Mouse (Mus musculus): Measurements from ENCODE around the gene Zfp1. TPM values are rescaled to one million over a fixed set of nuclear protein-coding genes. Genes with fewer than 3 reads are reported as not detected.

The Zfp1 gene
- polyA plus RNA-seq, 1 experiment from 2014 or later: 26.3 TPM

DNA sequence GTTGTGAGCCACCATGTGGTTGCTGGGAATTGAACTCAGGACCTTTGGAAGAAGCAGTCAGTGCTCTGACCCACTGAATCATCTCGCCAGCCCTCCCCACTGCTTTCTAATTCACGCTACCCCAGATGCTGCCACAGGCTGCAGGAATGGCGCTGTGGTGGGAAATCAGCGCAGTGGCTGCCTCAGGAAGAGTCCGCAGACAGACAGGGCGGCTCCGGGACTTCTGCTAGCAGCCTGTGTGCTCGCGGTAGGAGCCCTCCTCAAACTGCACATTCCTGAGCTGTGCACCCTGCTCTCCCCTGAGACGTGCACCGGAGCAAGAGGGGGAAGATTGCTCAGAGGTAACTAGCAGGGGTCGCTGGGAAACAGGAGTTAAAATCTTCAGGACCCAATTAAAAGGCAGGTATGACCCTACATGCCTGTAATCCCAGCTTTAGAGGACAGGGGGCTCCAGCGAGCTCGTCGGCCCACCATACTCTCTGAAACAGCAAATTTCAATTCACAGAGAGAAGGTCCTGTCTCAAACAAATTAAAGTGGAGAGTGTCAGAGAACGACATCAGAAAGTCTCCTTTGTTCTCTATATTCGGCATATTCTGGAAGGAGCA, 37.3 kb downstream of the Zfp1 start:
- H3K36me3 ChIP-seq: no peaks in the 10 kb centered on the region
- no peak for ATAC-seq (ENCODE audit: insufficient number of reproducible peaks, insufficient read depth, low FRiP score, low TSS enrichment)
- 39% methylated on average over 17 of the region's 17 CpGs for WGBS

DNA sequence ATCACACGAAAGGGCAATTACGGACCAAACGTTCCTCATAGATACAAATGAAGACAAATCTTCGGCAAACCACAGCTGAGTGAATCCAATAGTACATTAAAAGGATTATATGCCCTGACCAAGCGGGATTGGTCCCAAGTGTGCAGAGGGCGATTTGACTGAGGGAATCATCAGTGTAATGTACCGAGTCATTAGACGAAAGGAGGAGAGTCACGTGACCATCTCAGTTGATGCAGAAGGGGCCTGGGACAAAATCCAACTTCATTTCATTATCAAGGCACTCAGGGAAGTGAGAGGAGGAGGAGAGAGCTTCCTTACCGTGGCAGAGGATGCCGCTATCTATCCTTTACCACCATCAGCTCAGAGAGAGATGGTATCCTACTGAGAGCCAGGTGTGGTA, 38.0 kb downstream of the Zfp1 start:
- Histone ChIP-seq H3K27ac (no peak overlapping the region), H3K4me1 (no peaks in the 10 kb centered on the region), H3K4me3 (no peak overlapping the region), H3K36me3 (no peaks in the 10 kb centered on the region), H3K27me3 (no peaks in the 10 kb centered on the region), H3K4me2 (replicated peaks) (no peak overlapping the region), H3K9ac (no peak overlapping the region), H3K9me3 (no peaks in the 10 kb centered on the region)
- 77% methylated on average over 11 of the region's 11 CpGs for WGBS
- ATAC-seq (ENCODE audit: insufficient number of reproducible peaks, insufficient read depth, low FRiP score, low TSS enrichment): no peak

More for the DNA sequence above, 37.3 kb downstream of the Zfp1 start:
- Histone ChIP-seq H3K27me3 (no peaks in the 10 kb centered on the region), H3K27ac (no peak overlapping the region), H3K4me1 (no peaks in the 10 kb centered on the region), H3K9me3 (no peaks in the 10 kb centered on the region), H3K4me3 (no peak overlapping the region), H3K4me2 (replicated peaks) (0 out of 2 replicates have a peak overlapping the region, but pooled peaks have one; percentile 15), H3K9ac (no peak overlapping the region)

DNA sequence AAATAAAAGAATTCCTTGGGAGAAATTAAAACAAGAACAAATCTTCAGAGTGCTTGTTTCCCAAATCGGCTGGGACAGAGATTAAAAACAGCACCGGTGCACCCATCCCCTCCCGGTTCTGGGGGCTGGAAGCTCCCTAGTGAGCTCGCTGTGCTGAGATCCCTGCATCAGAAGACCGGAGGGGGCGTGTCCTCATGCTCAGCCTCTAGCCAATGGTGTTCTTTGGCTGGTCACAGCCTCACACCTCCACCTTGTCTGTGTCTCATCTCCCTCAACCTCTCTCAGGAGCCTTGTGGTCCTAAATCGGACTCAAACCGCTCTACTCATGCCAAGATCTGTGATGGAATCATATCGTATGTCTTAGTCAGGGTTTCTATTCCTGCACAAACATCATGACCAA, 39.3 kb downstream of the Zfp1 start:
- 27% methylated on average over 9 of the region's 9 CpGs for WGBS
- Histone ChIP-seq H3K27ac (no peak overlapping the region), H3K9ac (no peak overlapping the region), H3K4me2 (replicated peaks) (no peak overlapping the region), H3K36me3 (no peaks in the 10 kb centered on the region), H3K4me1 (no peaks in the 10 kb centered on the region), H3K27me3 (no peaks in the 10 kb centered on the region), H3K9me3 (no peaks in the 10 kb centered on the region), H3K4me3 (no peak overlapping the region)
- ATAC-seq (ENCODE audit: insufficient number of reproducible peaks, insufficient read depth, low FRiP score, low TSS enrichment): no peak

DNA sequence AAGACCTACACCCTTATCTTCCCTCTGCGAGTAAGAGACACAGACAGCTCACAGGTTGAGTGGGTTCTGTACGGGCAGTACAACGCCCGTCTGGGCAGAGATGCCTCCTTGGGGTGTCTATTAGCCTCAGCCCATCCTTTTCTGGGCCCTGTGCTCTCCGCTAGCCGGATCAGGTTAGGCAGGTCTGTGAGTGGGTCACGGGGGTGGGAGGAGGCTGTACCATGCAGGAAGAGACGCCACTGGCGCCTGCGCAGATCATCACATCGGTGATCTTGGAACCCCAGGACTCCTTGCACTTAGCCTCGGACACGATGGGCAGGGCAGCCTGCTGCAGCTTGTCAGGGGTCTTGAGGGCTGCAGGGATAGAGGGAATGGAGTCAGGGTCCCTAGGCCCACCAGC, 43.7 kb downstream of the Zfp1 start:
- WGBS: 80% methylated on average over 13 of the region's 13 CpGs
- Histone ChIP-seq H3K4me2 (replicated peaks) (no peak overlapping the region), H3K4me3 (no peak overlapping the region), H3K4me1 (no peaks in the 10 kb centered on the region), H3K27me3 (no peaks in the 10 kb centered on the region), H3K9me3 (no peaks in the 10 kb centered on the region), H3K36me3 (no peaks in the 10 kb centered on the region), H3K9ac (no peak overlapping the region), H3K27ac (no peak overlapping the region)
- no peak for ATAC-seq (ENCODE audit: insufficient number of reproducible peaks, insufficient read depth, low FRiP score, low TSS enrichment)

DNA sequence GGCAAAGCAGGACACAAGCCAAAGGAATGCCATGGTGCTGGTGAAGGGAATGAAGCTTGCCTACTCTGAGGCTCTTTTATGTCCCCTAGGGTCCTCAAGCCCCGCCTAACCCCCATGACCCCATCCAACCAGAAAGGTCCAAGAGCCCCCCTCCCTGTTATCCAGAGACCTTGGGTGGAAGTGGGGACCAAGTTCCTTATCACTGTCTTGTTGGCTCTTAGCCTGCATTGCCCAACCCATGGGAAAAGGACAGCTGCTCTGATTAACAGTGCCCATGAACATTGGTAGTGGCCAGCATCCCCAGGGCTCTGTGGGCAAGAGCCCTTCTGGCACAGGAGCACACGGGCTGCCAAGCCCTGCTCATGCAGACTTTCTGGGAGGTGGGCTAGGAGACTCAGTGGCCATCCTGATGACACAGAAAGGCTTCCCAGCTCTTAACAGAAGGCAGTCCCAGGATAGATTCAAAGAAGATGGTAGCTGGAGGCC, 47.8 kb downstream of the Zfp1 start, which contains the start of gene Ctrb1:
TSS of gene Ctrb1 (minus strand) at position 51 of the 486 bp plus-strand sequence.
- Histone ChIP-seq H3K4me2 (replicated peaks) (no peak within 1 kb of the TSS), H3K27me3 (no peaks in the 10 kb centered on the region), H3K9me3 (no peaks in the 10 kb centered on the region), H3K4me1 (no peaks in the 10 kb centered on the region), H3K4me3 (no peak within 1 kb of the TSS), H3K27ac (no peak within 1 kb of the TSS), H3K9ac (no peak within 1 kb of the TSS), H3K36me3 (no peaks in the 10 kb centered on the region)
- ATAC-seq (ENCODE audit: insufficient number of reproducible peaks, insufficient read depth, low FRiP score, low TSS enrichment): no peak
- 84% methylated on average over 2 of the region's 2 CpGs for WGBS

DNA sequence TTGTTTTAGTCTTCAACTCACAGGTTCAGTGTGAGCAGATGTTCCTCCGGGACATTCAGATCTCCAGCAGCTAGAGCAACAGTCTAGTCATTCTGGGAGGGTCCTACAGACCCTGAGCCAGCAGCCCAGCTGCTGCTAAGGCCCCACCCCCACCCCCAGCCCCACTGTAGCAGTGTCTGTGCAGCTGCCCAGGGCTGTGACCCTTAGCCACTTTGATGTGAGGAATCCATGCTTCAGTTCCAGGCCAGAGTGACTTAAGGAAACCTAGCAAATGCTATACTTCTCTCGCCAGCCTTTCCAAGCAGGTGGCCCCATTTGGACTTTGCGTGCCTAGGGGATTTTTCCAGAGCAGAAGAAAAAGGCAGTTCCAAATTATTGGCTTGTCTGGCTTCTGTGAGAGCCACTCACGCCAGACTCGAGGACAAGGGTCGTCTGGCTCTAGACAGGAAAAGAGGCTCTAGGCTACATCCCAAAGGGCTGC, 50.1 kb downstream of the Zfp1 start:
- no peak overlapping the region for H3K4me3 ChIP-seq
- H3K4me2 ChIP-seq (replicated peaks): no peak overlapping the region
- WGBS: 47% methylated on average over 6 of the region's 6 CpGs
- no peaks in the 10 kb centered on the region for H3K36me3 ChIP-seq
- H3K27me3 ChIP-seq: no peaks in the 10 kb centered on the region
- no peak overlapping the region for H3K27ac ChIP-seq
- H3K4me1 ChIP-seq: no peaks in the 10 kb centered on the region
- no peaks in the 10 kb centered on the region for H3K9me3 ChIP-seq
- 0 out of 2 replicates have a peak, but pooled peaks have one; percentile 67 for ATAC-seq (ENCODE audit: insufficient number of reproducible peaks, insufficient read depth, low FRiP score, low TSS enrichment)
- H3K9ac ChIP-seq: no peak overlapping the region

DNA sequence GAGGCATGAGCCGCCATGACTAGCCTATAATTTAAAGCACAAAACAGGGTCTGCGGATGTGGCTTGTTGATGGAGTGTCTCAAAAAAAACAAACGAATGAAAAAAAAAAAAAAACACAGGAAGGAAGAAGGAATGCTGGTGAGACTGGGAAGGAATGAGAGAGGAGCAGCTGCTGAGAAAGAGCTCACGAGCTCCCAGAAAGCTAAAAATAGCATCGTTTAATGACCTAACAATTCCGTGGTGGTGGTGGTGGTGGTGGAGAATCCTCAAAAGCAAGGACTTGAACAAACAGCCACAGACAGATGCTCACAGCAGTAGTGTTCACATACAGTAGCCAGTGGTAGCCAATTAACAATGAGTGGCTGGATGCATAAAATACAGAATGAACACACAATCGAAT, 52.2 kb downstream of the Zfp1 start:
- Histone ChIP-seq H3K4me1 (no peaks in the 10 kb centered on the region), H3K27ac (no peak overlapping the region), H3K36me3 (no peaks in the 10 kb centered on the region), H3K4me3 (no peak overlapping the region), H3K27me3 (no peaks in the 10 kb centered on the region), H3K4me2 (replicated peaks) (no peak overlapping the region), H3K9ac (no peak overlapping the region), H3K9me3 (no peaks in the 10 kb centered on the region)
- no peak for ATAC-seq (ENCODE audit: insufficient number of reproducible peaks, insufficient read depth, low FRiP score, low TSS enrichment)
- 61% methylated on average over 7 of the region's 7 CpGs for WGBS

DNA sequence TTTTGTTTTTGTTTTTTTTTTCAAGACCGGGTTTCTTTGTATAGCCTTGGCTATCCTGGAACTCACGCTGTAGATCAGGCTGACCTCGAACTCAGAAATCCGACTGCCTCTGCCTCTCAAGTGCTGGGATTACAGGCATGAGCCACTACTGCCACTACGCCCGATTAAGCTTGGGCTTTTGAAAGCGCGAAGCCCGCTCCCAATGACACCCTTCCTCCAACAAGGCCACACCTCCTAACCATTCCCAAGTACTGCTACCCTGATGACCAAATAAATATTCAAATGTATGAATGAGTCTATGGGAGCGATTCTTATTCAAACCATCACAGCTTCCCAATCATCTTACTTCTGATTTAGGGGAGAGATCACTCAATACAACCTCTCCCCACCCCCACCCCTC, 54.5 kb downstream of the Zfp1 start:
- 80% methylated on average over 10 of the region's 10 CpGs for WGBS
- no peak for ATAC-seq (ENCODE audit: insufficient number of reproducible peaks, insufficient read depth, low FRiP score, low TSS enrichment)
- no peak overlapping the region for H3K4me2 ChIP-seq (replicated peaks)
- no peaks in the 10 kb centered on the region for H3K4me1 ChIP-seq
- H3K36me3 ChIP-seq: no peaks in the 10 kb centered on the region
- no peaks in the 10 kb centered on the region for H3K9me3 ChIP-seq
- H3K4me3 ChIP-seq: no peak overlapping the region
- H3K27ac ChIP-seq: no peak overlapping the region
- H3K27me3 ChIP-seq: no peaks in the 10 kb centered on the region
- no peak overlapping the region for H3K9ac ChIP-seq

DNA sequence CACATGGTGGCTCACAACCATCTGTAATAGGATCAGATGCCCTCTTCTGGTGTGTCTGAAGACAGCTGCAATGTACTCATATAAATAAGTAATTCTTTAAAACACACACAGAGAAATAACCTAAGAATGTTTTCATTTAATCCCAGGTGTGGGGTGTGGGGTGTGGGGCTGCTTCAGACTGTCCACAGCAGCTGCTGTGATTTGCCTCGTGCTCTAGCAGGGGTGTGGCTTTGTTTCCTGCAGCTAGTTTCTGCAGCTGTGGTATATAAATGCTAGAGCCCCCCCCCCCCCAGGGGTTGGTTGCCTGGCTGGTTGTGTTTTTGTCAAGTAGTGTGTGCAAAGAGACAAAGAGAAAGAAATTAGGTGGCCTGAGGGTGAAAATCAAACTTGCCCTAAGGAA, 55.8 kb downstream of the Zfp1 start:
- H3K27ac ChIP-seq: no peak overlapping the region
- ATAC-seq (ENCODE audit: insufficient number of reproducible peaks, insufficient read depth, low FRiP score, low TSS enrichment): no peak
- H3K36me3 ChIP-seq: no peaks in the 10 kb centered on the region
- H3K4me1 ChIP-seq: no peaks in the 10 kb centered on the region
- H3K4me2 ChIP-seq (replicated peaks): no peak overlapping the region
- H3K9ac ChIP-seq: no peak overlapping the region
- no peaks in the 10 kb centered on the region for H3K27me3 ChIP-seq
- H3K9me3 ChIP-seq: no peaks in the 10 kb centered on the region
- 10% methylated on average over 1 of the region's 1 CpGs for WGBS
- H3K4me3 ChIP-seq: no peak overlapping the region

DNA sequence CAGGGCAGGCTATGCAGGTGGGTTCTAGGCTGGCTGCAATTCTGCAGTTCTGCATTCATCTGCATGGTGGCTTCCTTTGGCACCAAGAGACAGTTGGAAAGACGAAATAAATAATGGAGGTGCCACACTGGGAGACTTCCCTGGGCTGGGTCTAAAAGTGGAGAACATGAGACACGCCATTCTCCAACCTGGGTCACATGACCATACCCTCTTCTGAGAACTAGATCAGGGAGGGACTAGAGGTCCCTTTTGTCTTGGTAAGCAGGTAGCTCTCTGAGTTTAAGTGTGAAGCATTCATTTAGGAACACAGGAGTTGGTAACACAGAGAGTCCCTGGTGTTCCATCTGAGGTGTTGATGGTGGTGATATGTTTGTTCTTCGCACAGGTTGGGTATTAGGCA, 57.0 kb downstream of the Zfp1 start:
- H3K9ac ChIP-seq: no peak overlapping the region
- no peaks in the 10 kb centered on the region for H3K4me1 ChIP-seq
- H3K36me3 ChIP-seq: no peaks in the 10 kb centered on the region
- ATAC-seq (ENCODE audit: insufficient number of reproducible peaks, insufficient read depth, low FRiP score, low TSS enrichment): no peak
- 76% methylated on average over 3 of the region's 3 CpGs for WGBS
- no peak overlapping the region for H3K4me2 ChIP-seq (replicated peaks)
- no peak overlapping the region for H3K4me3 ChIP-seq
- no peaks in the 10 kb centered on the region for H3K27me3 ChIP-seq
- no peak overlapping the region for H3K27ac ChIP-seq
- H3K9me3 ChIP-seq: no peaks in the 10 kb centered on the region

DNA sequence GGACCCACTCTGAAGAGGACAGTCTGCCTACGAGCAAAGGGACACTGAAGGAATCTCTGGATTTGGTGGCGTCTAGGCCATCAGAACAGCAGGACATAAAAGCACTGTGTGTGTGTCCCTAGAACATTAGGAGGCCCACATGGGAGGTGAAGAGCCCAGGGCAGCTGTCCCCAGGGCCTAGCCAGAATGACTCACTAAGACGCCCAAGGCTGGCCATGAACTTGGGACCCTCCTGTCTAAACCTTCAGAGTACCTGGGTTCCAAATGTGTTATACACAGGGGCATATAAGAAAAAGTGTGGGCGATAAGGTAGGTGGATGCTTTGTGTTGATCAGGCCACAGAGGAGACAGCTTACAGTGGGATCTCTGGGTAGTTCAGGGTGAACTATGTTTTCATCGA, 57.5 kb downstream of the Zfp1 start:
- H3K4me3 ChIP-seq: no peak overlapping the region
- no peaks in the 10 kb centered on the region for H3K36me3 ChIP-seq
- no peaks in the 10 kb centered on the region for H3K27me3 ChIP-seq
- H3K4me2 ChIP-seq (replicated peaks): no peak overlapping the region
- H3K9ac ChIP-seq: no peak overlapping the region
- no peak for ATAC-seq (ENCODE audit: insufficient number of reproducible peaks, insufficient read depth, low FRiP score, low TSS enrichment)
- WGBS: 81% methylated on average over 5 of the region's 5 CpGs
- no peaks in the 10 kb centered on the region for H3K9me3 ChIP-seq
- no peak overlapping the region for H3K27ac ChIP-seq
- no peaks in the 10 kb centered on the region for H3K4me1 ChIP-seq

DNA sequence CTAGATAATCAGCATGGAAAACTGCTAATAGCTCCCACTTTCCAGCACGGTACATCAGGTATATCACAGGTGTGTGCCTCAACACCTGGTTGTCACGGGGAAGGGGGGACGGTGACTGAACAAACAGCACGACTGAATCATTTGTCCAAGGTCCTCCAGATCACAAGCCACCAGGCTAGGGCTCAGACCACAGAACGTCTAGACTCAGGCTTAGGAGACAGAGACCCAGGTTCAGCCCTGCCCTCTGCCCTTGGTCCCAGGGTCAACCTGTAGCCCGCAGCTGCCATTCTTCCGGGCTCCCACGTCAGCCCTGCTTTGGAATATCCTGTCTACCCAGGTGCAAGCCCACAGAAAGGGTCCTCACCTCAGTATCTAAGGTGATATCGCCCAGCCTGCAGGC, 58.2 kb downstream of the Zfp1 start:
- Histone ChIP-seq H3K27ac (no peak overlapping the region), H3K4me1 (no peaks in the 10 kb centered on the region), H3K4me2 (replicated peaks) (no peak overlapping the region), H3K27me3 (no peaks in the 10 kb centered on the region), H3K9me3 (no peaks in the 10 kb centered on the region), H3K36me3 (no peaks in the 10 kb centered on the region), H3K4me3 (no peak overlapping the region), H3K9ac (no peak overlapping the region)
- 80% methylated on average over 9 of the region's 9 CpGs for WGBS
- no peak for ATAC-seq (ENCODE audit: insufficient number of reproducible peaks, insufficient read depth, low FRiP score, low TSS enrichment)
